Mouse (Mus musculus) midbrain, postnatal 0 days (tissue): ENCODE measurements around the gene Ankra2. TPM values are rescaled to one million over a fixed set of nuclear protein-coding genes. Genes with fewer than 3 reads are reported as not detected.
A peak's percentile ranks its signal among the peaks of the same experiment; 100 is the strongest.

Experiments
- ATAC-seq: fragments of 200-750 bp; cut with Nextera tagmentation; 2 replicates; pipeline ENCODE4 v1.8.0; 2017; ENCODE audit warnings: moderate number of reproducible peaks, mild to moderate bottlenecking, moderate TSS enrichment, moderate library complexity; ENCODE audit not compliant: low FRiP score
- DNase-seq: peaks from one replicate; pipeline ENCODE4 v3.0.0-alpha.2; 2015; ENCODE audit warnings: low spot score
- H3K27ac ChIP-seq: fragments of 300-500 bp; sonication (generic); 2 replicates; pipeline ENCODE4 v1.5.1; 2014; ENCODE audit warnings: low read depth, mild to moderate bottlenecking, low read length, mixed read lengths
- H3K27me3 ChIP-seq: fragments of 300-500 bp; sonication (generic); 2 replicates; pipeline ENCODE4 v1.6.1; 2014; ENCODE audit warnings: low read length, control low read depth, mixed read lengths; ENCODE audit not compliant: insufficient read depth
- H3K36me3 ChIP-seq: fragments of 300-500 bp; sonication (generic); 2 replicates; pipeline ENCODE4 v1.6.1; 2014; ENCODE audit warnings: low read length, control low read depth, mixed read lengths; ENCODE audit not compliant: insufficient read depth
- H3K4me1 ChIP-seq: fragments of 300-500 bp; sonication (generic); 2 replicates; pipeline ENCODE4 v1.6.1; 2014; ENCODE audit warnings: mild to moderate bottlenecking, control low read depth, antibody characterized with exemption, low read length, mixed read lengths; ENCODE audit not compliant: insufficient read depth
- H3K4me2 ChIP-seq: fragments of 300-500 bp; sonication (generic); 2 replicates; pipeline ENCODE4 v1.6.1; 2014; ENCODE audit warnings: low read depth, mild to moderate bottlenecking, low read length, mixed read lengths; ENCODE audit not compliant: poor library complexity, severe bottlenecking
- H3K4me3 ChIP-seq: fragments of 300-500 bp; sonication (generic); 2 replicates; pipeline ENCODE4 v1.5.1; 2014; ENCODE audit warnings: low read depth, mild to moderate bottlenecking, low read length, moderate library complexity
- H3K9ac ChIP-seq: fragments of 300-500 bp; sonication (generic); replicated peaks from 2 replicates; pipeline ENCODE4 v1.6.1; 2014; ENCODE audit warnings: mild to moderate bottlenecking, low read length, moderate library complexity, mixed read lengths; ENCODE audit not compliant: poor library complexity, severe bottlenecking
- H3K9me3 ChIP-seq: fragments of 300-500 bp; sonication (generic); 2 replicates; pipeline ENCODE4 v1.6.1; 2016; ENCODE audit warnings: low read length, control low read depth
- CTCF ChIP-seq: IDR thresholded peaks from 2 replicates; pipeline ENCODE4 v1.5.1; 2016; ENCODE audit warnings: antibody characterized with exemption, mild to moderate bottlenecking
- WGBS: fragments of 180-500 bp; shearing (Covaris S2); extraction: QIAGEN DNeasy Blood & Tissue Kit; methylation state at CpG from one replicate; pipeline ENCODE4 v1.1.7; 2014; 5-methylcytosine and 5-hydroxymethylcytosine counted together
- polyA plus RNA-seq: library from polyadenylated mRNA; unstranded; fragments of >200 nt; fragmentation: Nextera tagmentation; extraction: Ambion mirVana; gene quantifications from 2 replicates; pipeline ENCODE4 v1.2.1, GENCODE M21; 2015
- total RNA-seq: library from RNA; depleted of rRNA; stranded (reverse); fragments of >200 nt; gene quantifications from 2 replicates; pipeline ENCODE4 v1.2.3, GENCODE M21; 2014; rRNA removed

The Ankra2 gene
- total and polyA plus RNA-seq, 2 experiments from 2014 or later, result 81.8 to 109 TPM

GRCm38 (mm10) chr13:98317911-98318310 is 55.0 kb downstream of the Ankra2 start:
- no peaks in the 10 kb centered on the region for H3K4me1 ChIP-seq
- no peak overlapping the region for H3K9ac ChIP-seq
- H3K36me3 ChIP-seq, result peaks cover 4% of the 10 kb centered on the region; the same call in 1 of the 2 replicates
- H3K27me3 ChIP-seq, result no peaks in the 10 kb centered on the region
- ATAC-seq, result no peak
- WGBS, result 91% methylated on average over 6 of the region's 6 CpGs
- H3K9me3 ChIP-seq, result no peaks in the 10 kb centered on the region
- H3K27ac ChIP-seq, result no peak overlapping the region
- TF ChIP-seq CTCF, result no peak
- H3K4me2 ChIP-seq, result peak overlapping the region; percentile 64
- H3K4me3 ChIP-seq, result no peak overlapping the region
- DNase-seq, result no peak

Other genes with a start within 250 kb of the Ankra2 start
- gene Arhgef28, start 56.6 kb upstream of the Ankra2 start, total RNA-seq, result 29.1 and 41.5 TPM in 2 replicates
- gene Arhgef28, start 56.6 kb upstream of the Ankra2 start, polyA plus RNA-seq, result 31.2 and 34.3 TPM in 2 replicates
- gene Utp15, start within 50 bp of the Ankra2 start, total RNA-seq, result 24.7 and 35.2 TPM in 2 replicates
- gene Utp15, start within 50 bp of the Ankra2 start, polyA plus RNA-seq, result 24.1 and 26.0 TPM in 2 replicates
- gene Gm21976, start 16.8 kb downstream of the Ankra2 start, total RNA-seq, result 3.0 TPM in 1 of 2 replicates, not detected in the other
- gene Gm21976, start 16.8 kb downstream of the Ankra2 start, polyA plus RNA-seq, result not detected in 2 replicates
- gene Btf3, start 53.9 kb downstream of the Ankra2 start, total RNA-seq, result 269 and 303 TPM in 2 replicates
- 441 and 472 TPM in 2 replicates for gene Btf3, start 53.9 kb downstream of the Ankra2 start, polyA plus RNA-seq
- 2.4 and 2.5 TPM in 2 replicates for gene Foxd1, start 91.2 kb downstream of the Ankra2 start, total RNA-seq
- 0.59 and 0.74 TPM in 2 replicates for gene Foxd1, start 91.2 kb downstream of the Ankra2 start, polyA plus RNA-seq
- not detected in 2 replicates for gene Gm10320, start 228.9 kb downstream of the Ankra2 start, total RNA-seq
- 0.43 and 1.2 TPM in 2 replicates for gene Gm10320, start 228.9 kb downstream of the Ankra2 start, polyA plus RNA-seq